Mouse (Mus musculus) ovary, postnatal 10 days (tissue): ENCODE data around the gene Diras1.
"Not testable (repeated sequence)": the region's sequence is repeated elsewhere in the genome, so short reads cannot be mapped to it uniquely, and the experiment has no call there.

Source experiments
- DNase-seq: peaks from one replicate; pipeline ENCODE4 v3.0.0; 2022; ENCODE audit warnings: low spot score

Gene Diras1

GRCm38 (mm10) chr10:81025639-81026275 is at the start of gene Diras1:
Diras1 (minus strand) TSS chr10:81025662.
- DNase-seq = no peak

DNA sequence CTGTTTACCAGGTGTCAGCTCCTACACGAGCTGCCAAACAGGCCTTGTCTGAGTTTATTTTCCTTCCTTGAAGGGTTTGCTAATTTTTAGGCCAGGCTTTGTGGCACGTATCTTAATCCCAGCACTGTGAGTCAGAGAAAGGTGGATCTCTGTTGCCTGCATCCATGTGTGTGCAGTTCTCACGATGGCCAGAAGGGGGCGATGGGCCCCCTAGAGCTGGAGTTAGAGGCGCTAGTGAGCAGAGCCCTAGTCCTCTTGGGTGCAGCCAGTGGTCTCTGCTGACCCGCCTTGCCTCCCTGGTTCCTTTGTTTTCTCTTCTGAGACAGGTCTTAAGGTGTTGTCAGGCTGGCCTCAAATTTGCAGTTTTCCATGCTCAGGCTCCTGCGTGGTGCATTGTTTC is 48.0 kb upstream of the Diras1 start:
- no peak for DNase-seq

GRCm38 (mm10) chr10:81072290-81072689 is 46.8 kb upstream of the Diras1 start:
- no peak for DNase-seq

DNA sequence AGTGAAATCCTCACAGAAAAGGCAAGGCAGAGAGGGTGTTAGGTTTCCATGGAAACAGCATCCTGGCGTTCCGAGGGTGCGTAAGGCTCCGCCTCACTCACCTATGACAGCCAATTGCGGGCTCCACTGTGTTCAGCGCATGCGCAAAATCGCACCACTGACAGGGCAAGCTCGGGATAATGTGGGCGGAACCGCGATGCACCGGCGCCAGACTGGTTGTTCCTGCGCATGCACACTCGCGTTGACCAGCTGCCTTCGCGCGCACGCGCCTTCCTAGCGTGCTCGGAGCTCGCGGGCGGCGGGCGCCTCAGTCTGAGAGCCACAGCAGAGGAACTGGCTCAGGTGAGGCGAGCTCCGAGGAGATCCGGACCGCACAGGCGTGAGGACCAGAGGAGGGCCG is 44.4 kb upstream of the Diras1 start, which contains the start of gene Thop1:
Gene Thop1, plus strand, starts transcription at position 200 of the 400 bp plus-strand sequence.
- DNase-seq = peak; percentile 85

GRCm38 (mm10) chr10:81068706-81069105 is 43.2 kb upstream of the Diras1 start:
- no peak for DNase-seq

- not testable (repeated sequence) for DNase-seq
These were observed 39.1 kb upstream of the Diras1 start for GRCm38 (mm10) chr10:81064519-81064918.

DNA sequence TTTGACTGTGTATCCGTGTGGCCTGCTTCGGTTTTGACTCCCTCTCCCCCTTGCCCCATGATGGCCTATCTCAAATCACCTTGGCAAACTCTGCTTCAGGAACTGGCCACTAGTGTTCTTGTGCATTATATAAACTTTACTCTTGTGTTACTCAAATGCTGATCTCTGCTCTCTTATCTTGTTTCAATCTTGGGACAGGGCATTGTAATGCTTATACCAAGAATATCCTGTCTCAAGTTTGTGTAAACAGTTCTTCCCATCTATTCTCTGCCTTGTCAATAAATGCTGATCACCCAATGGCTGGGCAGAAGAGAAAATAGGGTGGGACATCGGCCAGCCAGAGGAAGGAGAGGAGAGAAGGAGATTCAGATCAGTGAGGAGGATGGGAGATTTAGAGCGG is 37.2 kb upstream of the Diras1 start:
- DNase-seq = no peak

GRCm38 (mm10) chr10:81059603-81060543 is 34.4 kb upstream of the Diras1 start, which contains the start of gene Sgta:
Sgta (minus strand) TSS chr10:81060181.
- DNase-seq = peak; percentile 96

GRCm38 (mm10) chr10:81058896-81059295 is 33.4 kb upstream of the Diras1 start:
- DNase-seq = no peak

DNA sequence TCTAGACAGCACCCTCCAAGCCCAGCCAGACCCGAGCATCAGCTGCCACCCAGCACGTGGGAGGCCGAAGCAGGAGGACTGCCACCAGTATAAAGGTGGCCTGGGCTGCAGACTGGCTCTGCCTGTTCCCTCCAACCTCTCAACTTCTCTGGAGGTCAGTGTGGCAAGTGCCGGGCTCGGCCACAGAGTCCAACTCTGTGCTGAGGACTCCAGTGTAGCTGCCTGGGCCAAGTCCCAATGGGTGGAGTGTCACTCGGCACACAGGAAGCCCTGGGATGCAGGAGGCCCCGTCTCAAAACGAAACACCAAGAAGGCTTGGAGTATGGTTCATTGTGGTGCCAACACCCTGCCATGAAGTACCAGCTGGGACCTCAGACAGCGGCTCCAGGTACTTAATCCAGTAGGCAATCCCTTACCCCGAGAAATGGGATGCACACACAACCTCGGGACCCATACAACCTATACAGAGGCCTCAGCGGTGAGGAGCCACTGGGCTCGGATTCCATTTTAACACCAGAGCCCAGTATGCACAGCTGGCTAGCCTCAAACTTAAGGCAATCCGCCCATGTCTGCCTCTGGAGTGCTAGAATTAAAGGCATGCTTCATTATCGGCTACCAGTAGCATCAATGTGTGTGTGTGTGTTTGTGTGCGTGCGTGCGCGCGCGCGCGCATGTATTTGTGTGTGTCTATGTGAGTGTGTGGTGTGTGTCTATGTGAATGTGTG is 32.1 kb upstream of the Diras1 start:
- no peak for DNase-seq

- not testable (repeated sequence) for DNase-seq
These were observed 30.4 kb upstream of the Diras1 start for GRCm38 (mm10) chr10:81055802-81056340.

- no peak for DNase-seq
These were observed 29.7 kb upstream of the Diras1 start for GRCm38 (mm10) chr10:81055169-81055568.

GRCm38 (mm10) chr10:81052577-81052976 is 27.1 kb upstream of the Diras1 start:
- no peak for DNase-seq

- no peak for DNase-seq
These were observed 25.7 kb upstream of the Diras1 start for GRCm38 (mm10) chr10:81051133-81051532.

DNA sequence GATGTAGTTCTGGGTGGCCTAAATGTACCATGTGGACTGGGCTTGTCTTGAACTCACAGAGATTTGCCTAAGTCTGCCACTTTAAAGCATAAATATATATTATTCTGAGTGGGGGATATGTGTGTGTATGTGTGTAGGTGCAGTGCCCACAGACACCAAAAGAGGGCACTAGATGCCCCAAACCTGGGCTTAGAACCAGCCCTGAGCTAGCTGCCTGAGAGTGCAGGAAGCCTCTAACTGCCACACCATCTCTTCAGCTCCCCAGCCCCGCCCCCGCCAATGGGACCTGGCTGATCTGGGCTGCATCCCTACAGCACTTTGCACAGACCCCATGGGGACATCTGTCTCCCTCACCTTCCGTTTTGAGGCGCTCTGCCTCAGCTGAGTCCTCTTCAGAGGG is 25.2 kb upstream of the Diras1 start:
- no peak for DNase-seq

- not testable (repeated sequence) for DNase-seq
These were observed 19.8 kb upstream of the Diras1 start for GRCm38 (mm10) chr10:81045246-81045645.

DNA sequence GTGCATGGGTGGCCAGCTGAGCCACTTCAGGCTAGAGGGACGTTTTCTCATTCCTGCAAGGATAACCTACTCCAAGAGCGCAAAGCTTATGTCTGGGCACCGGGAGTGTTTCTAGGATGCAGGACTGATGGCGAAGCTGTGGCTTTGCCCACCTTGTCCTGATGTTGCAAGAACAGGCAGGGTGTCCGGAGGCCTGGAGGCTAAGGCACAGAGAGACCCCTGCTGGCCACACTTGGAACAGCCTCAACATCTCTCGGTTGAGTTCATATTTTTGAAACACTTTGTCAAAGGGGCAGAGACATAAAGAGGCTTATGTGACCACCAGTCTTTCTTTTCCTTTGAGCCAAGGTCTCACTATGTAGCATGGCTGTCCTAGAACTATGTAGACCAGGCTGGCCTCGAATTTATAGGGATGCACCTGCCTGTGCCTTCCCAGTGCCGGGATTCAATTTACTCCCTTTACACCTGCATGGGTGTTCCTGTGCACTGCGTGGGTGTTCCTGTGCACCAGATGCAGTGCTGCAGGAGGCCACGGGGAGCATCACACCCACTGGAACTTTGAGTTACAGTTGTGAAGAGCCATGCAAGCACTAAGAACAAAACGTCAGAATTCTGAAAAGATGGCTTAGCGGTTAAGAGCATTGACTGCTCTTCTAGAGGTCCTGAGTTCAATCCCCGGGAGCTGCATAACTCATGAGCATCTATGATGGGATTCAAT is 16.2 kb upstream of the Diras1 start:
- DNase-seq = no peak

- DNase-seq = peak; percentile 99
These were observed 11.6 kb upstream of the Diras1 start, which contains the start of gene Slc39a3 for GRCm38 (mm10) chr10:81036988-81037580. Slc39a3 (minus strand) TSS chr10:81037426.

DNA sequence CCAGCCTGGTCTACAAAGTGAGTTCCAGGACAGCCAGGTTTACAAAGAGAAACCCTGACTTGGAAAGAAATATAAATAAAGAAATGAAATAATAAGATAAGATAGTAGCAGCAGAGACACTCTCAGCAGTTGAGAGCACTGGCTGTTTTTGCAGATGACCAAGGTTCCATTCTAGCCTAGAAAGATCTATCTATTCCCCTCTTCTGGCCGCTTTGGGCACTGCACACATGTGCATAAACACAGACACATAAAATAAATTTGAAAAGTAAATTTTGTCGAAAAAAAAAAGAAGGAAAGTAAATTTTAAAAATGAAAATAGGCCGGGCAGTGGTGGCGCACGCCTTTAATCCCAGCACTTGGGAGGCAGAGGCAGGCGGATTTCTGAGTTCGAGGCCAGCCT is 10.8 kb upstream of the Diras1 start:
- DNase-seq = no peak

GRCm38 (mm10) chr10:81033586-81033985 is 8.1 kb upstream of the Diras1 start:
- DNase-seq = no peak

DNA sequence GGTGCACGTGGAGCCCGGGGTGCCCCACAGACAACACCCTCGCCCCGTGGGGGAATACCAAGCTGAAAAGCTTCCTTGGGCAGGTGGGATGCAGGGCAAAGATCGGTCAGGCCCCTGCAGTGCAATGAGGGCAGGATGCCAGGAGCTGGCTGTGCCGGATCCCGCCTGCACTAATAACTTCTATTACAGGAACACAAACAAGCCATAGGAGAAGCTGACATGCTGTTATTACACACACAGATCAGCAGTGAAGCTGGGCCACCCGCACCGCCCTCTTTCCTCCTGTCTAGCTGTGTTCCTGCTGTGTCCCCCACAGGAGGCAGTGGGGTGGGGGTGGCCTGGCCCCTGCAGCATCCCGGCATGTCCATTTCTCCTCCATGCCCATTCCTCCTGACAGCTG is 3.6 kb upstream of the Diras1 start:
- DNase-seq = no peak
